In genomic region chr6:54508256-54508793, GRCm38 (mm10) we compare ENCODE assay signal across 10 mouse cellular contexts. TPM values are rescaled to one million over a fixed set of nuclear protein-coding genes. Genes with fewer than 3 reads are reported as not detected.
A peak's percentile ranks its signal among the peaks of the same experiment; 100 is the strongest.
DNase-seq lines count a peak whose midpoint lies in the region; ATAC-seq and TF ChIP-seq lines count a peak whose summit lies in the region.
"Had no signal": no experiment of that assay in that cellular context is flagged by ENCODE, and none has a peak within 500 bp of the region (broad histone marks: within the 10 kb centered on the region; RNA-seq: fewer than 3 reads in every experiment).

No protein-coding gene starts in this region.

- WGBS in kidney, postnatal 0 days: 31% methylated on average over 6 of the region's 6 CpGs
- 41% methylated on average over 6 of the region's 6 CpGs for WGBS in forebrain, embryonic 11.5 days
- 26% methylated on average over 6 of the region's 6 CpGs for WGBS in hindbrain, postnatal 0 days
- WGBS in neural tube, embryonic 12.5 days: 57% methylated on average over 6 of the region's 6 CpGs

- peak; percentile 34; the same call in 1 of the 2 replicates for ATAC-seq in kidney, postnatal 0 days (replicated peaks; ENCODE audit: low FRiP score, low read depth)
- ATAC-seq in forebrain, embryonic 11.5 days (replicated peaks; ENCODE audit: low FRiP score): peak; percentile 63
- peak; percentile 60 for ATAC-seq in hindbrain, postnatal 0 days
- ATAC-seq in neural tube, embryonic 12.5 days (ENCODE audit: low FRiP score, low read depth): peak; percentile 43
- ATAC-seq: CD4-positive, CD25-positive, alpha-beta regulatory T cell, adult 4 months had no signal

- TF ChIP-seq CTCF in kidney, postnatal 0 days (IDR thresholded peaks at IDR 0.05; ENCODE audit: low read depth): no peak
- no peak for TF ChIP-seq CTCF in hindbrain, postnatal 0 days (IDR thresholded peaks at IDR 0.05; ENCODE audit: low read depth)

- H3K4me2 ChIP-seq in kidney, postnatal 0 days (ENCODE audit: low read length): no peak overlapping the region
- H3K4me2 ChIP-seq in forebrain, embryonic 11.5 days (ENCODE audit: low read depth, low read length, severe bottlenecking): no peak overlapping the region
- no peak overlapping the region for H3K4me2 ChIP-seq in hindbrain, postnatal 0 days (ENCODE audit: low read depth, low read length)
- H3K4me2 ChIP-seq in neural tube, embryonic 12.5 days (replicated peaks): no peak overlapping the region

- H3K27me3 ChIP-seq in kidney, postnatal 0 days (ENCODE audit: insufficient read depth, low read length): no peaks in the 10 kb centered on the region
- no peaks in the 10 kb centered on the region for H3K27me3 ChIP-seq in forebrain, embryonic 11.5 days (ENCODE audit: control insufficient read depth, insufficient read depth, low read length)
- no peaks in the 10 kb centered on the region for H3K27me3 ChIP-seq in hindbrain, postnatal 0 days (ENCODE audit: insufficient read depth, low read length)
- no peaks in the 10 kb centered on the region for H3K27me3 ChIP-seq in neural tube, embryonic 12.5 days (replicated peaks)

- no peak overlapping the region for H3K4me3 ChIP-seq in kidney, postnatal 0 days (replicated peaks; ENCODE audit: low read depth, low read length)
- H3K4me3 ChIP-seq in forebrain, embryonic 11.5 days (ENCODE audit: low read depth, low read length): no peak overlapping the region
- no peak overlapping the region for H3K4me3 ChIP-seq in hindbrain, postnatal 0 days (ENCODE audit: low read length)
- no peak overlapping the region for H3K4me3 ChIP-seq in neural tube, embryonic 12.5 days

- no peak overlapping the region for H3K27ac ChIP-seq in kidney, postnatal 0 days
- H3K27ac ChIP-seq in forebrain, embryonic 11.5 days (ENCODE audit: low read depth, low read length): peak overlapping the region; percentile 31; the same call in 1 of the 2 replicates
- H3K27ac ChIP-seq in hindbrain, postnatal 0 days: peak overlapping the region; percentile 42
- 0 out of 2 replicates have a peak overlapping the region, but pooled peaks have one; percentile 1 for H3K27ac ChIP-seq in neural tube, embryonic 12.5 days

- no peak for DNase-seq in kidney, postnatal 0 days (ENCODE audit: low spot score)
- DNase-seq in kidney, postnatal 25 days: no peak
- DNase-seq in forebrain, embryonic 11.5 days (ENCODE audit: low spot score): no peak
- peak; percentile 53 for DNase-seq in hindbrain, postnatal 0 days (ENCODE audit: low spot score)
- no peak for DNase-seq in cerebellum, postnatal 36 days
- no peak for DNase-seq in spleen, adult 18-20 months
- no peak for DNase-seq in adrenal gland, postnatal 4 days (ENCODE audit: low spot score in 2 of 2)
- DNase-seq: kidney, postnatal 36 days had no signal

- no peaks in the 10 kb centered on the region for H3K9me3 ChIP-seq in kidney, postnatal 0 days (replicated peaks; ENCODE audit: low read length)
- H3K9me3 ChIP-seq in forebrain, embryonic 11.5 days (ENCODE audit: control insufficient read depth, low read length): no peaks in the 10 kb centered on the region
- no peaks in the 10 kb centered on the region for H3K9me3 ChIP-seq in hindbrain, postnatal 0 days (ENCODE audit: low read length)
- H3K9me3 ChIP-seq in neural tube, embryonic 12.5 days: no peaks in the 10 kb centered on the region

- H3K9ac ChIP-seq in kidney, postnatal 0 days (ENCODE audit: low read depth, low read length): no peak overlapping the region
- peak overlapping the region; percentile 37 for H3K9ac ChIP-seq in forebrain, embryonic 11.5 days (ENCODE audit: low read length)
- H3K9ac ChIP-seq in hindbrain, postnatal 0 days (replicated peaks; ENCODE audit: low read length): no peak overlapping the region
- no peak overlapping the region for H3K9ac ChIP-seq in neural tube, embryonic 12.5 days

- no peaks in the 10 kb centered on the region for H3K4me1 ChIP-seq in kidney, postnatal 0 days (replicated peaks; ENCODE audit: insufficient read depth, low read length)
- H3K4me1 ChIP-seq in forebrain, embryonic 11.5 days (replicated peaks; ENCODE audit: control insufficient read depth, insufficient read depth, low read length): peaks cover 19% of the 10 kb centered on the region; the same call in 1 of the 2 replicates
- H3K4me1 ChIP-seq in hindbrain, postnatal 0 days (ENCODE audit: insufficient read depth, low read length): 0 out of 2 replicates have a peak, but pooled peaks cover 3% of the 10 kb centered on the region
- peaks cover 17% of the 10 kb centered on the region for H3K4me1 ChIP-seq in neural tube, embryonic 12.5 days

- H3K36me3 ChIP-seq in kidney, postnatal 0 days (ENCODE audit: insufficient read depth, low read length): no peaks in the 10 kb centered on the region
- H3K36me3 ChIP-seq in forebrain, embryonic 11.5 days (ENCODE audit: control insufficient read depth, insufficient read depth, low read length): peaks cover 2% of the 10 kb centered on the region; the same call in 1 of the 2 replicates
- H3K36me3 ChIP-seq in hindbrain, postnatal 0 days (ENCODE audit: insufficient read depth, low read length): 0 out of 2 replicates have a peak, but pooled peaks cover 18% of the 10 kb centered on the region
- H3K36me3 ChIP-seq in neural tube, embryonic 12.5 days: peaks cover 10% of the 10 kb centered on the region; the same call in 1 of the 2 replicates

RNA-seq across cellular contexts. Expression of gene Scrn1, which starts 58.0 kb away (rescaled TPM):
- polyA plus RNA-seq in kidney, postnatal 0 days (2015; fragmentation: Nextera tagmentation; extraction: Ambion mirVana): 7.0 and 8.2 TPM in 2 replicates
- 102 and 123 TPM in 2 replicates for polyA plus RNA-seq in forebrain, embryonic 11.5 days (2014; fragmentation: Nextera tagmentation; extraction: Ambion mirVana)
- 117 and 121 TPM in 2 replicates for total RNA-seq in hindbrain, postnatal 0 days (2014; rRNA removed)
- polyA plus RNA-seq in hindbrain, postnatal 0 days (2015; fragmentation: Nextera tagmentation; extraction: Ambion mirVana): 91.7 and 93.2 TPM in 2 replicates
- 88.2 and 88.7 TPM in 2 replicates for polyA plus RNA-seq in neural tube, embryonic 12.5 days (2016; fragmentation: Nextera tagmentation; extraction: Ambion mirVana)
- 10 to 100 TPM; 29.9 to 33.5 TPM for total RNA-seq in adrenal gland, postnatal 4 days (2021)
